Mouse (Mus musculus) liver, embryonic 14.5 days (tissue): ENCODE results near the gene Dnm3.

ENCODE experiments used
- CTCF ChIP-seq: IDR thresholded peaks from 2 replicates; pipeline ENCODE4 v1.5.1; 2016; ENCODE audit warnings: antibody characterized with exemption, low read depth, control low read depth
- EP300 ChIP-seq: IDR thresholded peaks from 2 replicates; pipeline ENCODE4 v1.6.1; 2016; ENCODE audit warnings: antibody characterized with exemption, low read depth

GRCm38 (mm10) chr1:162428904-162429303 is 48.9 kb downstream of the Dnm3 start:
- TF ChIP-seq CTCF (no peak), EP300 (no peak)
